Mouse (Mus musculus): ENCODE measurements at regions not wholly inside any gene's neighbourhood (a gene's known extent, or its start where the extent isn't known, plus 50 kb on each side); places are given as distances from the start of the nearest gene placed in this dataset.
A peak's percentile ranks its signal among the peaks of the same experiment; 100 is the strongest.

- DNase-seq (ENCODE audit: low read depth, low spot score) = peak; percentile 15
Observed at GRCm38 (mm10) chr5:90706350-90706749, 52.8 kb upstream of the Cxcl5 start.

DNA sequence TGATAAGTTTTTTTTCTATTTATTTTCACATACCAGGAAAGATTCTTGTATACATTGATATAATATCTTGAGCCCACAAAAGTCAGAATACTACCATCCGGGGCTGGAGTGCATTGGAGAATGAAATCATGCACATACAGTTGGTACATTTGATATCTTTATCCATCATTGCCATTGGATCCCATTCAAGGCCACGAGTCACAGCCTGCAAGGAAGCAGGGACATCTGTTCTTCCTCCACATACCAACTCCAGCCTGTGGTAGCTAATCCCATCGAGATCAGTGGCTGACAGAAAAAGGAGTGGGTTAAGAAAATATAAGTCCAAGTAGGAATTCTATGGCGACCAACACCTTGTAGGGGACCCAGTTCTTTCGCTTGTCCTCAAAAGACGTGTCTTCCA is 55.5 kb upstream of the Cxcl5 start:
- DNase-seq (ENCODE audit: low read depth, low spot score) = no peak

DNA sequence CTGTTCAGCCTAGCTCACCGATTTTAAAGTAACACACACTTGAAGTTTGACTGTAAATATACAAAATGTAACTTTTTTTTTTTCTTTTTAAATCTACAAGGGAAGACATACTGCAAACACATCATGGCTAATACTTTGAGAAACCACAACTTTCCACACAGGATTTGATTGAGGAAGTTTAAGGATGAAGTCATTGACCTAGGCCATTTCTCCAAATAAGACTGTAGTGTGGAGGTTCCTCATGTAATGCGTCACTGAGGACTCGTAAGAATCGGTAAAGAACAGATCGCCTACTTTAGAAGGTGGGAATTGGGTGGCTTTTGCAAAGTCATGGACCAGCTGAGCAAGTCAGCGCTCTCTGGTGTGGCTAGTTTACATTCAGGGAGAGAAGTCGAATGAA is 59.0 kb upstream of the Cxcl5 start:
- no peak for DNase-seq (ENCODE audit: low read depth, low spot score)

DNA sequence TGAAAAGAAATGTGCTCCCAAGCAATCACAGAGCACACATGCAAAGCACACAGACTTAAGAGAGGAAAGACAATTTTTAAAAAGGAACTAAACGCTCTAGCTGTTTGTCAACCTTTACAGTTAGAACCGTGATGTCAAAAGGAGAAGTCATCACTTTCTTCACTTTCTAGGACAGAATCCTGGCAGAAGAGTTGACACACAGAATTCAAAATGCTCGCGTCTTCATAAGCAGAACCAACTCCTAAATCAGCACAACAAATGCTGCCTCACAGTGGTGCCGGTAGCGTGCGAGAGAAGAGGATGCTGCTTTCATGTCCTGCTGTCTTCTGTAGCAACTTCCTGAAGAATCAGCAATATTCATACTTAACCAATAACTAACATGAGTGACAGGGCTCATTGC is 55.6 kb upstream of the Rassf6 start:
- DNase-seq (ENCODE audit: low read depth, low spot score) = no peak

DNA sequence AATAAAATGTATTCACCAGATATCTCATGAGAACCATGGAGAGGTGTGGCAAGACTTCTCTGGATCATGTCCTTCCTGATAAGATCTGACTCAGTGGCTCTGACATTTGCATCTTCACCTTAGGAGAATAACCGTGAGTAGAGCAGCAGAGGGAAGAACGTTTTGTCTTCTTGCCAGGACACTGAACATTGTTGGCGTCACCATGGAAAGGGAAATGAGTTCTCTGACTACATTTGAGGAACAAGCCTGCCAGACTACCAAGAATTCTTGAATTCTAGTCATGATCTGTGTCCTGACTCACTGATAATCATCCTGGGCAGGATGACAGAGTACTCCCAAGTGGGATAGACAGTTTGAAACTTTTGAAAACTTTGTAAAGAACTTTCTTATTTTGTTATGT is 54.0 kb upstream of the Rassf6 start:
- DNase-seq (ENCODE audit: low read depth, low spot score) = peak; percentile 36

GRCm38 (mm10) chr5:90690746-90691145 is 50.3 kb upstream of the Rassf6 start:
- no peak for DNase-seq (ENCODE audit: low read depth, low spot score)
